Mouse (Mus musculus): ENCODE results near the gene Mpzl1.
A peak's percentile ranks its signal among the peaks of the same experiment; 100 is the strongest.
"Not testable (repeated sequence)": the region's sequence is repeated elsewhere in the genome, so short reads cannot be mapped to it uniquely, and the experiment has no call there.

The Mpzl1 gene

DNA sequence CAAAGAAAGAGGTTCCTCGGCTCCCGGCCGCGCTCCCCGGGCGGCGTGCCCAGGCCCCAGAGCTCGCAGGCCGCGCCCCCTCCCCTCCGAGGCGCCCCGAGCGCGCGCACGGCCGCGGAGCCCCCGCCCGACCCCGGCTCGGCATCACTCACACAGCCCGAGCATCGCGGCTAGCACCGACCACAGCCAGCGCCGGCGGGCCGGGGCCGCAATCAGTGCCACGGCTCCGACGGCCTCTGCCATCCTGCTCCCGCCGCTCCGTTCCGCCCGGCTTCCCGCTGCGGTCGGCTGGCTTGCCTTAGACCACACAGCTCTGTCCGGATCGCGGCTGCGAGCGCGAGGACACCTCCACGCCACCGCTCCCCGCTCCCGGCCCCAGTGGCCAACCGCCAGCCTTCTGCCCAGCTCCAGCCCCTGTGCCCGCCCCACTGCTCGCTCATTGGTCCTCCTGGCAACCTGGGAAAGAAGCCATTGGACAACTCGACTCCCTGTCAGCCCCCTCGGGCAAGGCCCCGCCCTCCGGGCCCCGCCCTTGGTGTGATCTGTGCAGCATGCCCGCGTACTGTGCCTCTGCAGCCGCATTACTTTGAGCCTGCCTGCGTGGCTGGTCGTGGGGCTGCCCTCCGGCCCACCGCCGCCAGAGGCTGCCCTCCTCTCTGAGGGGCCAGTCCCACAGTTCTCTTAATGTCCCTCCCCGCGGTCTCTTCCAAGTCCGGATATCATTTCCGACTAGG lies at the start of gene Mpzl1:
Gene Mpzl1, minus strand, starts transcription at position 388 of the 734 bp plus-strand sequence.
- peak; percentile 91 for DNase-seq (ENCODE audit: low read depth, low spot score)

DNA sequence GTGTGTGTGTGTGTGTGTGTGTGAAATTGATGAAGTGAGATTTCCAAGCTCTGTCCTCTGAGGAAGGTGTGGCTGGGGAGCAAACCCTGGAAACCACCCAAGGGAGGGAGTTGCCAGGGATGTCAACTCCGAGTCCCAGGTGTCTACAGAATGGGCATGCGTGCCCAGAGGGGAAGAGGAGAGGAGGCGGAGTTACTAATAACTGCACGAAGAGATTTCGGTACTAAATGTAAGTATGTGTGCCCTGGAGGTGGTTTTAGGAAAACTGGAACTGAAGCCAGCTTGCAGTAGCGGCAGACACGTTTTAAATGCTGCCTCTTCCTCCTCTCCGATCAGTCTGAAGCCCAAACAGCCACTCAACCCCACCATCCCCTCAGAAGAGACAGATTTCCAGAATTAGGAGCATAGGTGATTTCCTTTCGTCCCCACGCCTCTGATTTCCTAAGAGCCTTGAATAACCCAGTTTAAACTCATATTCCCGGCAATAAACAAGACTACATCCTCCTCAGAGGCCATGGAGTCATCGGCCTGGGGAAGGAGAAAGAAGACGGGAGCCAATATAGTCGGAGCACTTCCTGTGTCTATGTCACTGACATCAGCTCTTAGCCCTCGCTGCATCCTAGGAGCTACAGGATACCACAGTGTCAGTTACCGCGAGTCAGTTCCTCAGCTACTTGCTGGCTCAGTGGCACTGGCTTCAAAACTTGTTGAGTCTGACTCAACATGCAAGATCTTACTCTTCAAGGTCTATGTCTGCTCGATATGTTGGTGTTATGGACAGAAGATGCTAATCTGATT lies 47.9 kb upstream of the Mpzl1 start:
- no peak for DNase-seq (ENCODE audit: low read depth, low spot score)

- no peak for DNase-seq (ENCODE audit: low read depth, low spot score)
These were observed 46.9 kb upstream of the Mpzl1 start for GRCm38 (mm10) chr1:165681045-165681794.

DNA sequence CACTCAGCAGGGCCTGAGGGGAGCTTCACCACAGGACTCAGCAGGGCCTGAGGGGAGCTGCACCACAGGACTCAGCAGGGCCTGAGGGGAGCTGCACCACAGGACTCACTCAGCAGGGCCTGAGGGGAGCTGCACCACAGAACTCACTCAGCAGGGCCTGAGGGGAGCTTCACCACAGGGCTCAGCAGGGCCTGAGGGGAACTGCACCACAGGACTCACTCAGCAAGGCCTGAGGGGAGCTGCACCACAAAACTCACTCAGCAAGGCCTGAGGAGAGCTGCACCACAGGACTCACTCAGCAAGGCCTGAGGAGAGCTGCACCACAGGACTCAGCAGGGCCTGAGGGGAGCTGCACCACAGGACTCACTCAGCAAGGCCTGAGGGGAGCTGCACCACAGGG lies 45.7 kb upstream of the Mpzl1 start:
- not testable (repeated sequence) for DNase-seq (ENCODE audit: low read depth, low spot score)

DNA sequence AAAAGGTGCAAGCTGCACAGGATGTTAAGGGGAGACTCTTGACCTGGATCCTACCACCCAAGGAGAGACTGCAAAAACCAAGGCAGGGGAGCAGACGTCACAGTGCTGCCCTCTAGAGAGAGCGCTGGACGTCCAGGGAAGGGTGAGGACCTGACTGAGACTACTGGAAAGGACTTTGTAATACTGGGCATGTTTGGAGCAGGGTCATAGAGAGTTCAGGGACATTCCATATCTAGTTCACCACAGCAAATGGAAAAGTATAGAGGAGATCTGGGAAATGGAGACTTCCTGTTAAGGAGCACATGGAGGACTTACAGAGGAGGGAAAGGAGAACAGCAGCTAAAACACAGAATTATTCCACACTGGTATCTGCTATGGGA lies 45.3 kb upstream of the Mpzl1 start:
- DNase-seq (ENCODE audit: low read depth, low spot score): no peak

DNA sequence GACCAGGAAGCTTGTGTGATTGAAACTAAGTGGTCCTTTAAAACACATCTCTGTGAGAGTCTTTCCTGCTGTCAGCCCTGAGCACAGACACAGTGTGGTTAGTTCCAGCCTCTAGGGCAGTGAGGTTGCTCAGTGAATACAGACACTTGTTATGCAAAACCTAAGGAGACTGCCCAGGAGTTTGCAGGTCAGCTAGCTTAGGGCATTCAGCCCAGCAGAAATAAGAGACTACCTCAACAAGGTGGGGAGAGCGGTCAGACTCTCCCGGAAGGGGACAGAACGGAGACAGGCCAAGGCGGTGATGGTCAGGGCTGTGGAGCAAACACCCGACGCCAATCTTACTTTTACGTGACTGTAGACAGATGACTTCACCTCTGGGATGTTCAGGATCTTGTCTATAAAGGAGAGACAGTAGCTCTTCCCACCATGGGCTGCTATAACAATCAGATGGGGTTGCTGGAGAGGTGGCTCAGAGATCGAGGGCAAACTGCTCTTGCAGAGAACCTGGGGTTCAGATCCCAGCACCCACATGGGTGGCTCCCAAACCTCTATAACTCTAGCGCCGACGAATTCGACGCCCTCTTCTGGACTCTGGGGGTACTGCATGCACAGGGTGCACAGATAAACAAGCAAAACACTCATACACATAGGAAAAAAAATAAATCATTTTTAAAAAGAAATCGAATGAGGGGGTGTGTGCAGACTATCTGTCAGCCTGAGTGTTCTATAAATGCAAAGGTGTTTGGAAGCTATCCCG lies 44.7 kb upstream of the Mpzl1 start:
- DNase-seq (ENCODE audit: low read depth, low spot score): no peak

- no peak for DNase-seq (ENCODE audit: low read depth, low spot score)
These were observed 43.2 kb upstream of the Mpzl1 start for GRCm38 (mm10) chr1:165677558-165677957.

- no peak for DNase-seq (ENCODE audit: low read depth, low spot score)
These were observed 42.7 kb upstream of the Mpzl1 start for GRCm38 (mm10) chr1:165676993-165677392.

- DNase-seq (ENCODE audit: low read depth, low spot score): no peak
These were observed 40.8 kb upstream of the Mpzl1 start for GRCm38 (mm10) chr1:165675167-165675566.

- DNase-seq (ENCODE audit: low read depth, low spot score): no peak
These were observed 38.0 kb upstream of the Mpzl1 start for GRCm38 (mm10) chr1:165672355-165672754.

- no peak for DNase-seq (ENCODE audit: low read depth, low spot score)
These were observed 35.7 kb upstream of the Mpzl1 start for GRCm38 (mm10) chr1:165670056-165670455.

GRCm38 (mm10) chr1:165668904-165669303 lies 34.6 kb upstream of the Mpzl1 start:
- DNase-seq (ENCODE audit: low read depth, low spot score): no peak

DNA sequence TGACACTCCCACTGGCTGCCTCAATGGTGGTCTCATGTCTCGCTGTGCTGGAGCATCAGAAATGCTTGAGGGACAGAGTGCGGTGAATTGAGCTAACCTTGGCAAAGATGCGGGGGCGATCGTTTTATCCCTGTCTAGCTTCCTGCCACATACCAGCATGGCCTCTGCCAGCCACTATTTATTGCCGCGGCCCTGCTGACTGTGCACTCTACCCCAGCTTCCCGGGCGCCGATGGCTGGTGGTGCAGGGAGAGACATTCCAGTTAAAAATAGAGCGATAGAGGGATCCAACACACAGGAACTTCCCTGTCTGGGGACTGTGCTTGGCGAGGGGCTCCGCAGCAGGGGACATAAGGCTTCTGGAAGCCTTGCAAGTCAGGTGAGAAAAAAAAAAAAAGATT lies 33.0 kb upstream of the Mpzl1 start:
- no peak for DNase-seq (ENCODE audit: low read depth, low spot score)

DNA sequence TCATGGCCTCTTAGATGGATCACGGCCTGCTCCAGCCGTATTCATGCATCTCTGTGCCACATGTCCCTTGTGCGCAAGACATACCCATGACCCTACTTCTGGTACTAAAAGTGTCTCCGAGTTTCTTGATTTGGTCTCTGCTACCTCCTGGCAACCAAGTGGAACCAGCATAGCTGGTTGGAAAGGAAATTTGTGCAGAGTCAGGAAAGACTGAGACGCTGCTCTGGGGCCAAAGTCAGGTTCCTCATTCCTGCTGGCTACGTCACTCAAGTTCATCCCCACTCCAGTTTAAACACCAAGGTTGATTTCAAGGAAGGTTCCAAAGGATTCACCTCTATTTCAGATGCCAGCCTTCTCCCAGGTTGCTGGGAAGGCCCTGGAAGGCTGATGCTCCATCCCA lies 32.6 kb upstream of the Mpzl1 start:
- no peak for DNase-seq (ENCODE audit: low read depth, low spot score)

GRCm38 (mm10) chr1:165665758-165666157 lies 31.4 kb upstream of the Mpzl1 start:
- DNase-seq (ENCODE audit: low read depth, low spot score): no peak

GRCm38 (mm10) chr1:165663277-165663676 lies 28.9 kb upstream of the Mpzl1 start:
- DNase-seq (ENCODE audit: low read depth, low spot score): no peak

GRCm38 (mm10) chr1:165662426-165663192 lies 28.3 kb upstream of the Mpzl1 start:
- no peak for DNase-seq (ENCODE audit: low read depth, low spot score)

DNA sequence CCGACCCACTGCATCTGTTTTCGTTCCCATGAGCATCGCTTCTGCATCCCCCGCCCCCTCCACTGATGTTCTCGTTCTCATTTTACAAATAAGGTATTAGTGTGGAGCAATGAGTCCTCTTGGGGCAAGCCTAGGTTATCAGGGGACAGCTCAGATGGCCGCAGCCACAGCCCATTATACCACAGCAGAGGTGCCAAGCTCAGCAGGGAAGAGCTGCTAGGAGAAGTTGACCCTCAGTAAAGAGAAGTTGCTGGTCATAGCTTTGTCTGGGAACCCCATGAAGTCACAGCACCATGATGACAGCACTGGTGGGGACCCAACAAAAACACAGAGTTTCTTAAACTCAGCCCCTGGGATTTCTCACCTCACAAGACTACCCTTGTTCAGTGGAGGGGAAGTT lies 27.4 kb upstream of the Mpzl1 start:
- no peak for DNase-seq (ENCODE audit: low read depth, low spot score)

GRCm38 (mm10) chr1:165661191-165661590 lies 26.9 kb upstream of the Mpzl1 start:
- DNase-seq (ENCODE audit: low read depth, low spot score): no peak

- no peak for DNase-seq (ENCODE audit: low read depth, low spot score)
These were observed 26.4 kb upstream of the Mpzl1 start for GRCm38 (mm10) chr1:165660774-165661173.

DNA sequence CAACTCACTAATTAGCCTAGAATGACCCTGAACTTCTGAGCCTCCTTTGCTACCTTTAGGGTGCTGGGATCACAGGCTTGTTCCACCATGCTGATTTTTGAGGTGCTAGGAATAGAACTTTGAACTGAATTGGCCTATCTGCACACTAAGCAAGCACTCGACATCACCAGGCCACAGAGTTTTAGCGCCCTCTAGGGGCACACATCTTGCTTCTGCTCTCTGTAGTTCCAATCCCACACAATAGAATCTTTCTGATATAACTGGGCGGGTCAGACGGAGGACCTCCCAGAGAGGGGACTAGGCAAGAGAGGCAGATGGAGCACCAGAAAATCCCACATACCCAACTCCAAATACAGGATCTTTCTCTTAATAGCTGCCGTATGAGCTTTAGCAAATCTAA lies 24.3 kb upstream of the Mpzl1 start:
- peak; percentile 36 for DNase-seq (ENCODE audit: low read depth, low spot score)

Measured in c-Kit-negative CD71-positive TER-119-positive erythroid progenitor cells, embryonic 14.5 days (primary cell).